Mouse (Mus musculus) adrenal gland, postnatal 14 days (tissue): ENCODE data around the gene Gm10717. TPM values are rescaled to one million over a fixed set of nuclear protein-coding genes. Genes with fewer than 3 reads are reported as not detected.
A peak's percentile ranks its signal among the peaks of the same experiment; 100 is the strongest.
"Not testable (repeated sequence)": the region's sequence is repeated elsewhere in the genome, so short reads cannot be mapped to it uniquely, and the experiment has no call there.

Experiments
- DNase-seq: peaks from one replicate; pipeline ENCODE4 v3.0.0; 2021; ENCODE audit warnings: mixed read lengths
- microRNA-seq, 2 experiments: library from miRNA; unstranded; fragments of <30 nt; microRNA quantifications; one replicate each; pipeline ENCODE4 v1.2.0; 2021
- total RNA-seq: library from RNA; stranded (reverse); gene quantifications from 2 replicates; pipeline ENCODE4 v1.2.3, GENCODE M21; 2021

The Gm10717 gene
- total RNA-seq, 1 experiment from 2014 or later, result 0.89 TPM

DNA sequence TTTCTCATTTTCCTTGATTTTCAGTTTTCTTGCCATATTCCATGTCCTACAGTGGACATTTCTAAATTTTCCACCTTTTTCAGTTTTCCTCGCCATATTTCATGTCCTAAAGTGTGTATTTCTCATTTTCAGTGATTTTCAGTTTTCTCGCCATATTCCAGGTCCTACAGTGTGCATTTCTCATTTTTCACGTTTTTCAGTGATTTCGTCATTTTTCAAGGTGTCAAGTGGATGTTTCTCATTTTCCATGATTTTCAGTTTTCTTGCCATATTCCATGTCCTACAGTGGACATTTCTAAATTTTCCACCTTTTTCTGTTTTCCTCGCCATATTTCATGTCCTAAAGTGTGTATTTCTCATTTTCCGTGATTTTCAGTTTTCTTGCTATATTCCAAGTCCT is 436 bp downstream of the Gm10717 start:
- DNase-seq, result peak; percentile 19

DNA sequence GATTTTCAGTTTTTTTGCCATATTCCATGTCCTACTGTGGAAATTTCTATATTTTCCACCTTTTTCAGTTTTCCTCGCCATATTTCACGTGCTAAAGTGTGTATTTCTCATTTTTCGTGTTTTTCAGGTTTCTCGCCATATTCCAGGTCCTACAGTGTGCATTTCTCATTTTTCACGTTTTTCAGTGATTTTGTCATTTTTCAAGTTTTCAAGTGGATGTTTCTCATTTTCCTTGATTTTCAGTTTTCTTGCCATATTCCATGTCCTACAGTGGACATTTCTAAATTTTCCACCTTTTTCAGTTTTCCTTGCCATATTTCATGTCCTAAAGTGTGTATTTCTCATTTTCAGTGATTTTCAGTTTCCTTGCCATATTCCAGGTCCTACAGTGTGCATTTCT is 919 bp downstream of the Gm10717 start:
- not testable (repeated sequence) for DNase-seq

DNA sequence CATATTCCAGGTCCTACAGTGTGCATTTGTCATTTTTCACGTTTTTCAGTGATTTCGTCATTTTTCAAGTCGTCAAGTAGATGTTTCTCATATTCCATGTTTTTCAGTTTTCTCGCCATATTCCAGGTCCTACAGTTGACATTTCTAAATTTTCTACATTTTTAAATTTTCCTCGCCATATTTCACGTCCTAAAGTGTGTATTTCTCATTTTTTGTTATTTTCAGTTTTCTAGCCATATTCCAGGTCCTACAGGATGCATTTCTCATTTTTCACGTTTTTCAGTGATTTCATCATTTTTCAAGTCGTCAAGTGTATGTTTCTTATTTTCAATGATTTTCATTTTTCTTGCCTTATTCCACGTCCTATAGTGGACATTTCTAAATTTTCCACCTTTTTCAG is 1.5 kb downstream of the Gm10717 start:
- not testable (repeated sequence) for DNase-seq

DNA sequence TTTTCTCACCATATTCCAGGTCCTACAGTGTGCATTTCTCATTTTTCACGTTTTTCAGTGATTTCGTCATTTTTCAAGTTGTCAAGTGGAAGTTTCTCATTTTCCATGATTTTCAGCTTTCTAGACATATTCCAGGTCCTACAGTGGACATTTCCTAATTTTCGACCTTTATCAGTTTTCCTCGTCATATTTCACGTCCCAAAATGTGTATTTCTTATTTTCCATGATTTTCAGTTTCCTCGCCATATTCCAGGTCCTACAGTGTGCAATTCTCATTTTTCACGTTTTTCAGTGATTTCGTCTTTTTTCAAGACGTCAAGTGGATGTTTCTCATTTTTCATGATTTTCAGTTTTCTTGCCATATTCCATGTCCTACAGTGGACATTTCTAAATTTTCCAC is 2.0 kb downstream of the Gm10717 start:
- not testable (repeated sequence) for DNase-seq

DNA sequence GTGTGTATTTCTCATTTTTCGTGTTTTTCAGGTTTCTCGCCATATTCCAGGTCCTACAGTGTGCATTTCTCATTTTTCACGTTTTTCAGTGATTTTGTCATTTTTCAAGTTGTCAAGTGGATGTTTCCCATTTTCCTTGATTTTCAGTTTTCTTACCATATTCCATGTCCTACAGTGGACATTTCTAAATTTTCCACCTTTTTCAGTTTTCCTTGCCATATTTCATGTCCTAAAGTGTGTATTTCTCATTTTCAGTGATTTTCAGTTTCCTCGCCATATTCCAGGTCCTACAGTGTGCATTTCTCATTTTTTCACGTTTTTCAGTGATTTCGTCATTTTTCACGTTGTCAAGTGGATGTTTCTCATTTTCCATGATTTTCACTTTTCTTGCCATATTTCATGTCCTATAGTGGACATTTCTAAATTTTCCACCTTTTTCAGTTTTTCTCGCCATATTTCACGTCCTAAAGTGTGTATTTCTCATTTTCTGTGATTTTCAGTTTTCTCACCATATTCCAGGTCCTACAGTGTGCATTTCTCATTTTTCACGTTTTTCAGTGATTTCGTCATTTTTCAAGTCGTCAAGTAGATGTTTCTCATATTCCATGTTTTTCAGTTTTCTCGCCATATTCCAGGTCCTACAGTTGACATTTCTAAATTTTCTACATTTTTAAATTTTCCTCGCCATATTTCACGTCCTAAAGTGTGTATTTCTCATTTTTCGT is 4.2 kb downstream of the Gm10717 start:
- peak; percentile 4 for DNase-seq

GRCm38 (mm10) chr9:3030677-3031318 is 5.6 kb downstream of the Gm10717 start:
- not testable (repeated sequence) for DNase-seq

- not testable (repeated sequence) for DNase-seq
These were observed 9.1 kb downstream of the Gm10717 start, which contains the start of gene Gm17535 for GRCm38 (mm10) chr9:3034299-3034698. Gene Gm17535, plus strand, starts transcription at chr9:3034599.

- not testable (repeated sequence) for DNase-seq
These were observed 11.4 kb downstream of the Gm10717 start, which contains the start of gene Gm10715 for GRCm38 (mm10) chr9:3036577-3036976. Gene Gm10715, plus strand, starts transcription at chr9:3036877.

- not testable (repeated sequence) for DNase-seq
These were observed 12.9 kb downstream of the Gm10717 start for GRCm38 (mm10) chr9:3038161-3038560.

Small RNA genes lying within 50 kb of the gene (microRNA-seq; reads per million reads assigned to microRNA genes)
- gene Mir101c, result 0 reads per million in 2 experiments

Other genes with a start within 250 kb of the Gm10717 start
- gene Gm10722, start 24.5 kb upstream of the Gm10717 start, total RNA-seq, result not detected in 2 replicates
- 0.60 TPM in 1 of 2 replicates, not detected in the other for gene Gm11168, start 22.1 kb upstream of the Gm10717 start, total RNA-seq
- gene Gm10721, start 12.3 kb upstream of the Gm10717 start, total RNA-seq, result 1.3 TPM in 1 of 2 replicates, not detected in the other
- not detected in 2 replicates for gene Gm10720, start 9.8 kb upstream of the Gm10717 start, total RNA-seq
- gene Gm10719, start 8.0 kb upstream of the Gm10717 start, total RNA-seq, result 1.7 and 1.8 TPM in 2 replicates
- 2.3 and 2.6 TPM in 2 replicates for gene Gm10718, start 1.9 kb upstream of the Gm10717 start, total RNA-seq
- not detected in 2 replicates for gene Gm17535, start 9.2 kb downstream of the Gm10717 start, total RNA-seq
- not detected in 2 replicates for gene Gm10715, start 11.5 kb downstream of the Gm10717 start, total RNA-seq